Mouse (Mus musculus) heart, embryonic 10.5 days (tissue): ENCODE results near the gene Tnks1bp1. TPM values are rescaled to one million over a fixed set of nuclear protein-coding genes. Genes with fewer than 3 reads are reported as not detected.

Experiments used
- DNase-seq: peaks from one replicate; pipeline ENCODE4 v3.0.0-alpha.2; 2017; ENCODE audit warnings: low spot score
- H3K27ac ChIP-seq: fragments of 300-500 bp; sonication (generic); 2 replicates; pipeline ENCODE4 v1.5.1; 2016; ENCODE audit warnings: mild to moderate bottlenecking
- H3K27me3 ChIP-seq: fragments of 300-500 bp; sonication (generic); 2 replicates; pipeline ENCODE4 v1.6.1; 2016; ENCODE audit warnings: mild to moderate bottlenecking; ENCODE audit not compliant: poor library complexity, insufficient read depth, severe bottlenecking
- H3K36me3 ChIP-seq: fragments of 300-500 bp; sonication (generic); 2 replicates; pipeline ENCODE4 v1.6.1; 2016; ENCODE audit warnings: mild to moderate bottlenecking, moderate library complexity
- H3K4me1 ChIP-seq: fragments of 300-500 bp; sonication (generic); 2 replicates; pipeline ENCODE4 v1.6.1; 2016; ENCODE audit warnings: mild to moderate bottlenecking
- H3K4me3 ChIP-seq: fragments of 300-500 bp; sonication (generic); 2 replicates; pipeline ENCODE4 v1.5.1; 2016; ENCODE audit warnings: mild to moderate bottlenecking, moderate library complexity
- H3K9me3 ChIP-seq: fragments of 300-500 bp; sonication (generic); 2 replicates; pipeline ENCODE4 v1.6.1; 2016; ENCODE audit warnings: mild to moderate bottlenecking, moderate library complexity
- WGBS: fragments of 180-500 bp; shearing (Covaris S2); methylation state at CpG from one replicate; pipeline ENCODE4 v1.1.7; 2016; 5-methylcytosine and 5-hydroxymethylcytosine counted together
- polyA plus RNA-seq: library from polyadenylated mRNA; unstranded; fragments of >200 nt; fragmentation: Nextera tagmentation; extraction: Ambion mirVana; gene quantifications from 2 replicates; pipeline ENCODE4 v1.2.1, GENCODE M21; 2016

The Tnks1bp1 gene
- polyA plus RNA-seq, 1 experiment from 2014 or later, result 25.9 TPM

DNA sequence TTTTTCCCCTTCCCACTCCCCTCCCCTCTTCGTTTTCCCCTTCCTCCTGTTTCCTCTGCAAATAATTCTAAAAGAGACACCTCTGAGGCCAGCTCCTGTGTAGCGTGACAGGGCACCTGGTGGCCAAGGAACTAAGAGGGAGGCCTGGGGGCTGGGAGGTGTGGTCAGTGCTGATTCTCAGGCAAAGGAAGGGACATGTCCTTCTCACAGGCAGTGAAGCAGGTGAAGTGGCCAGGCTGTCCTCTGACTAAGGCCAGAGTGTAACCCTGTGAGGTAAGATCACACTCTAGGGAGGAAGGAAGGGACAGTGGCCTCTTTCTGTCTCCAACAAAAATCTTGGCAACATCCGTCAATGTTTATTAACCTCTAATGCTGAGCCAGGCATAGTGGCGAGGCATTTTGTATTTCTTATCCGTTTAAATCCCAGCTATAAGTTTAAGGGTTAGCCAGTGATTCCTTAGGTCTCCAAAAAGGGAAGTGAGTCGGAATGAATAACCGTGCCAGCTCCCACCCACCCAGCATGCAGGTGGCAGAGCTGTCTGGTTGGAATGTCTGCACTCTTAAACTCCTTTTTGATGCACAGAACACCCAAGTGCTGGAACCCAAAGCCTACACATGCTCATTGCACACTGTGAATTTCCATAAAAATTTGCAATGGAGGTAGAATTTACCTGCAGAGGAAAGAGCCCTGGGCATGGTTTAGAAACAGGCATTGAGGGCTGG is 58.4 kb downstream of the Tnks1bp1 start:
- WGBS, result 70% methylated on average over 7 of the region's 7 CpGs
- Histone ChIP-seq H3K4me3 (no peak overlapping the region), H3K36me3 (no peaks in the 10 kb centered on the region), H3K27me3 (no peaks in the 10 kb centered on the region), H3K4me1 (peaks cover 11% of the 10 kb centered on the region), H3K9me3 (no peaks in the 10 kb centered on the region), H3K27ac (no peak overlapping the region)
- no peak for DNase-seq

DNA sequence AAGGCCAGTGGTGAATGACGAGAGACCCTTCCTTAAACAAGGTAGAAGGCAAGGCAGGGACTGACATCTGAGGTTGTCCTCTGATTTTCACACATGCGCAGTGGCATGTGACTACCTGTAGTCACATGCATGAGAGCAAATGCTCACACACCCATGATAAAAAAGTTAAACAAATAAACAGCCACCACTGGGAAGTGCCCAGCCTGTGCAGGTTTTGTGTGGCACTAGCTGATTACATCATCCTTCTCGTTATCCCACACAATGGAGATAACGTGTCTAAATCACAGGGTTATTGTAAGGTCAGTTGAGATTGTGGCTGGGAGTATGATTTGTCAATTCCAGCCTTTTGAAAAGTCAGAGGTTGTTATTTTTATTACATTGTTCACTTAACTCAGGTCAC is 59.1 kb downstream of the Tnks1bp1 start:
- 54% methylated on average over 4 of the region's 4 CpGs for WGBS
- no peak for DNase-seq
- no peak overlapping the region for H3K4me3 ChIP-seq

DNA sequence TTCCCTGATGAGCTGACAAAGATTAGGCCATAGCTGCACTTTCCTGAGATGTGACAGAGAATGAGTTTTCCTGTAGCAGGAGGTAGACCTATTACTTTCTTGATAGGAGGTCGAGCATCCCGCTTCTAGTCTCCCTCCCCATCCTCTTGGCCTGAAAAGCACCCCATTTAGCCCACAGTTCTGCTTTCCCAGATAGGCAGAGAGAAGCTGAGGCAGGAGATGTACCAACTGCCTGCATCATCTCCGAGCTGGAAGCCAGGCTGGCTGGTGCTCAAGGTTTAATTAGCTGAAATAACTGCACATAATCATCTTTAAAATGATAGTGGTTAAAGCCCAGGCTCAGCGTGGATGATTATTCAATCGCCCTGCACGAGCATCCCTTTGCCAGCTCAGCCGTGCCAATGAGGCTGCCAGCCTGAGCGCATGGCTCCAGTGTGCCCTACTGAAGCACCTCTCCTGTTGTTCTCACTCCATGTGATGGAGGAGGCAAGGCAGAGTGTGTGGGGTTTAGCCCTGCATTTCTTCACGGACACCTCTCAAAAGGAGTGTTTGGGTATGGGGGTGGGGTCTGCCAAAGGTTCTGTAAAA is 62.6 kb downstream of the Tnks1bp1 start:
- no peaks in the 10 kb centered on the region for H3K9me3 ChIP-seq
- H3K27me3 ChIP-seq, result no peaks in the 10 kb centered on the region
- no peak overlapping the region for H3K4me3 ChIP-seq
- H3K27ac ChIP-seq, result no peak overlapping the region
- DNase-seq, result no peak
- no peaks in the 10 kb centered on the region for H3K36me3 ChIP-seq
- peaks cover 11% of the 10 kb centered on the region for H3K4me1 ChIP-seq
- WGBS, result 75% methylated on average over 9 of the region's 9 CpGs

More for the DNA sequence above, 59.1 kb downstream of the Tnks1bp1 start:
- no peaks in the 10 kb centered on the region for H3K36me3 ChIP-seq
- H3K9me3 ChIP-seq, result no peaks in the 10 kb centered on the region
- H3K27ac ChIP-seq, result no peak overlapping the region
- no peaks in the 10 kb centered on the region for H3K27me3 ChIP-seq
- peaks cover 11% of the 10 kb centered on the region for H3K4me1 ChIP-seq

Other genes with a start within 250 kb of the Tnks1bp1 start
- gene Ube2l6, start 249.2 kb upstream of the Tnks1bp1 start, polyA plus RNA-seq, result 51.3 and 65.3 TPM in 2 replicates
- gene Smtnl1, start 225.4 kb upstream of the Tnks1bp1 start, polyA plus RNA-seq, result 0.18 and 0.19 TPM in 2 replicates
- 82.9 and 92.9 TPM in 2 replicates for gene Timm10, start 221.0 kb upstream of the Tnks1bp1 start, polyA plus RNA-seq
- gene Slc43a1, start 209.2 kb upstream of the Tnks1bp1 start, polyA plus RNA-seq, result 38.9 and 41.0 TPM in 2 replicates
- gene Rtn4rl2, start 161.3 kb upstream of the Tnks1bp1 start, polyA plus RNA-seq, result 0.33 and 0.88 TPM in 2 replicates
- gene Slc43a3, start 111.4 kb upstream of the Tnks1bp1 start, polyA plus RNA-seq, result 48.4 and 50.9 TPM in 2 replicates
- 0.64 TPM in 1 of 2 replicates, not detected in the other for gene Prg2, start 67.6 kb upstream of the Tnks1bp1 start, polyA plus RNA-seq
- gene Prg3, start 59.8 kb upstream of the Tnks1bp1 start, polyA plus RNA-seq, result 0.31 TPM in 1 of 2 replicates, not detected in the other
- gene Ssrp1, start 10.8 kb upstream of the Tnks1bp1 start, polyA plus RNA-seq, result 223 and 273 TPM in 2 replicates
- gene P2rx3, start 10.6 kb upstream of the Tnks1bp1 start, polyA plus RNA-seq, result 1.1 and 1.6 TPM in 2 replicates
- gene Aplnr, start 88.2 kb downstream of the Tnks1bp1 start, polyA plus RNA-seq, result 7.0 and 23.8 TPM in 2 replicates
- gene Lrrc55, start 149.2 kb downstream of the Tnks1bp1 start, polyA plus RNA-seq, result 0.14 and 0.20 TPM in 2 replicates